Mouse (Mus musculus) kidney, adult 2 months (tissue): Measurements from ENCODE around the gene Tnfaip2. TPM values are rescaled to one million over a fixed set of nuclear protein-coding genes. Genes with fewer than 3 reads are reported as not detected.

ENCODE experiments used
- DNase-seq: peaks from one replicate; pipeline ENCODE4 v3.0.0; 2021
- H3K27ac ChIP-seq: fragments of 200-500 bp; 2 replicates; pipeline ENCODE4 v1.5.1; 2012; ENCODE audit warnings: low read depth, low read length, control low read depth, inconsistent platforms; ENCODE audit not compliant: insufficient read depth
- H3K27me3 ChIP-seq: fragments of 200-500 bp; replicated peaks from 2 replicates; pipeline ENCODE4 v1.6.1; 2012; ENCODE audit warnings: mild to moderate bottlenecking, moderate library complexity, low read length, inconsistent platforms; ENCODE audit not compliant: control insufficient read depth, insufficient read depth
- H3K36me3 ChIP-seq: fragments of 200-500 bp; 2 replicates; pipeline ENCODE4 v1.6.1; 2012; ENCODE audit warnings: mild to moderate bottlenecking, moderate library complexity, low read length, inconsistent platforms; ENCODE audit not compliant: control insufficient read depth, insufficient read depth
- H3K4me1 ChIP-seq: fragments of 200-500 bp; 2 replicates; pipeline ENCODE4 v1.6.1; 2011; ENCODE audit warnings: low read length; ENCODE audit not compliant: control insufficient read depth, insufficient read depth
- H3K4me3 ChIP-seq: fragments of 200-500 bp; 2 replicates; pipeline ENCODE4 v1.5.1; 2011; ENCODE audit warnings: mild to moderate bottlenecking, low read depth, low read length, control low read depth; ENCODE audit not compliant: insufficient read depth
- CTCF ChIP-seq: fragments of 200-500 bp; conservative IDR thresholded peaks from 2 replicates; pipeline ENCODE4 v1.5.1; 2011; ENCODE audit warnings: low read depth, mild to moderate bottlenecking, control low read depth, low read length, moderate library complexity, mixed read lengths; ENCODE audit not compliant: insufficient read depth, insufficient read length
- POLR2A ChIP-seq: fragments of 200-500 bp; IDR thresholded peaks from one replicate; pipeline ENCODE4 v1.6.1; 2011; ENCODE audit warnings: low read depth, low read length, control low read depth
- WGBS: fragments of 180-500 bp; shearing (Covaris S2); methylation state at CpG from one replicate; pipeline ENCODE4 v1.1.7; 2018; 5-methylcytosine and 5-hydroxymethylcytosine counted together
- polyA plus RNA-seq: library from polyadenylated mRNA; depleted of rRNA; stranded (reverse); fragments of >200 nt; gene quantifications from 2 replicates; pipeline ENCODE4 v1.2.3, GENCODE M21; 2012

Tnfaip2 gene
- polyA plus RNA-seq, 1 experiment, result 48.5 TPM

GRCm38 (mm10) chr12:111485046-111485651, 42.9 kb downstream of the Tnfaip2 start:
- Histone ChIP-seq H3K27ac (no peak overlapping the region), H3K27me3 (no peaks in the 10 kb centered on the region; the same call in 1 of the 2 replicates), H3K36me3 (no peaks in the 10 kb centered on the region), H3K4me3 (peak overlapping the region; percentile 48), H3K4me1 (peaks cover 14% of the 10 kb centered on the region)
- TF ChIP-seq POLR2A (no peak), CTCF (no peak)
- WGBS, result 5% methylated on average over 63 of the region's 63 CpGs
- peak; percentile 75 for DNase-seq

GRCm38 (mm10) chr12:111485652-111486306, 43.5 kb downstream of the Tnfaip2 start, which contains the start of gene Gm266:
Gene Gm266, minus strand, starts transcription at chr12:111485823.
- no peaks in the 10 kb centered on the region for H3K36me3 ChIP-seq
- no peak for TF ChIP-seq POLR2A
- TF ChIP-seq CTCF, result no peak
- peak within 1 kb of the TSS; percentile 48 for H3K4me3 ChIP-seq
- H3K27ac ChIP-seq, result no peak within 1 kb of the TSS
- H3K27me3 ChIP-seq, result no peaks in the 10 kb centered on the region; the same call in 1 of the 2 replicates
- H3K4me1 ChIP-seq, result peaks cover 16% of the 10 kb centered on the region
- DNase-seq, result no peak
- 5% methylated on average over 55 of the region's 58 CpGs for WGBS

- Histone ChIP-seq H3K27me3 (no peaks in the 10 kb centered on the region; the same call in 1 of the 2 replicates), H3K27ac (no peak overlapping the region), H3K36me3 (no peaks in the 10 kb centered on the region), H3K4me1 (peaks cover 16% of the 10 kb centered on the region), H3K4me3 (0 out of 2 replicates have a peak overlapping the region, but pooled peaks have one; percentile 5)
- DNase-seq, result no peak
- TF ChIP-seq CTCF, result no peak
- no peak for TF ChIP-seq POLR2A
- 56% methylated on average over 12 of the region's 12 CpGs for WGBS
These were observed 44.2 kb downstream of the Tnfaip2 start for GRCm38 (mm10) chr12:111486455-111486854.

- H3K36me3 ChIP-seq, result no peaks in the 10 kb centered on the region
- no peak overlapping the region for H3K4me3 ChIP-seq
- 36% methylated on average over 11 of the region's 11 CpGs for WGBS
- peak; percentile 67 for DNase-seq
- no peaks in the 10 kb centered on the region; the same call in 1 of the 2 replicates for H3K27me3 ChIP-seq
- no peak overlapping the region for H3K27ac ChIP-seq
- no peak for TF ChIP-seq CTCF
- TF ChIP-seq POLR2A, result no peak
- peaks cover 16% of the 10 kb centered on the region for H3K4me1 ChIP-seq
These were observed 47.1 kb downstream of the Tnfaip2 start for GRCm38 (mm10) chr12:111489261-111489865.

GRCm38 (mm10) chr12:111494931-111495330, 52.7 kb downstream of the Tnfaip2 start:
- DNase-seq, result no peak
- Histone ChIP-seq H3K27ac (no peak overlapping the region), H3K27me3 (no peaks in the 10 kb centered on the region), H3K4me1 (peaks cover 4% of the 10 kb centered on the region; the same call in 1 of the 2 replicates), H3K4me3 (no peak overlapping the region), H3K36me3 (no peaks in the 10 kb centered on the region)
- TF ChIP-seq CTCF (no peak), POLR2A (no peak)
- WGBS, result 65% methylated on average over 4 of the region's 4 CpGs

GRCm38 (mm10) chr12:111497076-111497475, 54.8 kb downstream of the Tnfaip2 start:
- Histone ChIP-seq H3K4me1 (no peaks in the 10 kb centered on the region), H3K27me3 (no peaks in the 10 kb centered on the region), H3K36me3 (no peaks in the 10 kb centered on the region), H3K27ac (no peak overlapping the region), H3K4me3 (no peak overlapping the region)
- DNase-seq, result no peak
- TF ChIP-seq POLR2A (no peak), CTCF (peak; percentile 54)
- WGBS, result 58% methylated on average over 2 of the region's 2 CpGs

- no peak for DNase-seq
- 81% methylated on average over 5 of the region's 5 CpGs for WGBS
- Histone ChIP-seq H3K36me3 (no peaks in the 10 kb centered on the region), H3K27ac (no peak overlapping the region), H3K27me3 (no peaks in the 10 kb centered on the region), H3K4me1 (no peaks in the 10 kb centered on the region), H3K4me3 (no peak overlapping the region)
- TF ChIP-seq CTCF, result no peak
- TF ChIP-seq POLR2A, result no peak
These were observed 57.3 kb downstream of the Tnfaip2 start for GRCm38 (mm10) chr12:111499617-111500016.
